Mouse (Mus musculus): ENCODE results near the gene Olfr815.
"Not testable (repeated sequence)": the region's sequence is repeated elsewhere in the genome, so short reads cannot be mapped to it uniquely, and the experiment has no call there.

Olfr815 gene

DNA sequence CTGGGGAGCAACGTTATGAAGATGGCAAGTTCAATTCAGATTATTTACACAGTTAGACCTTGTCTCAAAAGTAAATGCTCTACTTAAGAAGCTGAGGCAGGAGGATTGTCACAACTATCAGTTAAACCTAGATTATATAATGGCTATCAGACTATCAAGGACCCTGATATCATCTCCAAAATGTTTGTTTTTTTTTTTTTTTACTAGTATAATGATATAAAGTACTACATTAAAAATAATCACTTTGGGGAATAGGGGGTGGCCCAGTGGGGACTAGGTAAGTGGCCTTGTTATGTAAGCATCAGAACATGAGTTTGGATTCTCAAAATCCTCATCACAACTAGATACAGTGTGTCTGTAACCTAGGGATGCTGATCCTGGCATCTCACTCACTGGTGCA lies at the start of gene Olfr815:
Olfr815 (minus strand) TSS at position 101 of the 400 bp plus-strand sequence.
- DNase-seq (ENCODE audit: low read depth), result not testable (repeated sequence)

DNA sequence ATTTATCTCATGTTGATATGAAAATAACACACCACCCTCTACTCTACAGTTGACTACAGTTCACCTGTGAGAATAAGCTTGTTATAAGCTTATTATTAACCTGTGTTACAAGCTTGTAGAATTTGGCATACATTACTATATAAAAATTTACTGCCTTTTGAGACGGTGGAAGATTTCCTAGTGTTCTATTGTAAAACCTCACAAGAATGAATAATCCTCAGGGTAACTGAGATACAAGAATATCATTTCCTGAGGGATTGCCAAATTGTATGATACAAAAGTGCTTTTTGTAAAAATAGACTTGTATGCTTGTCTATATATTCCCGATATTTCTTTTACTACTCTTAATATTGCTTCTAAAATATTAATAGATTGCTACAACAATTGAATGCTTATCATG lies 43.3 kb upstream of the Olfr815 start, which contains the start of gene Olfr818:
Olfr818 (minus strand) TSS at position 101 of the 400 bp plus-strand sequence.
- DNase-seq (ENCODE audit: low read depth), result no peak

DNA sequence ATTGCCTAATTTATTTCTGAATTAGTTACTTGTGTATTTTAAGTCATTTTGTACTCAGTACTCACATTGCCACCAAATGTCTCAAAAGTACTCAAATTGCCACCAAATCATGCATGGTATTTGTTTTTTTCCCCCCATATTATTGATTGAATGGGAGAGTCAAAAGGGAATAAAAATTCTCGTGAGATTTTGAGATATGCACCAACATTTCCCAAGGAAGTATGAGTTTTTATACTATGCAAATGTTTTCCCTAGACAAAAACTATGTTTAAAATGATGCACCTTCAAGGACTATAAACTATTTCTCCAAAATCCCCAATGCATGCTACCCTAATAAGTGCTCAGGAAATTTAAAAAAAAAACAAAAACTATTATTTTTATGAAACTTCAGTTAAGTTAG lies 9.8 kb upstream of the Olfr815 start, which contains the start of gene Olfr816:
Olfr816 (minus strand) TSS at position 101 of the 400 bp plus-strand sequence.
- DNase-seq (ENCODE audit: low read depth), result no peak

DNA sequence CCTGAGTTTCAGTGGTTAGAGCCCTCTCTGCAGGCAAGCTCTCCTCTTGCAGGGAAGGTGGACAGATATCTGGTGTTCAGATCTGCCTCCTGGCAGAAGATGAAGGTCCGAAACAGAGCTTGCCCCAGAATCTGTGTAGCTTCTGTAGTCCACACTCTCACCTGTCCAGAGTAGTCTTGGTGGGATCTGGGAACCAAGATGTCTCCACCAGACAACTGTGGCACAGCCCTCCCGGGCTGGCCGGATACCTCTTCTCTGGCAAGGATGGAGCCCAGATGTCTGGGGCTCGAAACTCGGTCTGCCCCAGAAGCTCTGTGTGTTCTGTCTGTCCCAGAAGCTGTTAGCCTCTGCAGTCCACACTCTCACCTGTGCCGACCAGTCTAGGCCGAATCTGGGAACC lies 19.7 kb downstream of the Olfr815 start:
- DNase-seq (ENCODE audit: low read depth), result no peak

DNA sequence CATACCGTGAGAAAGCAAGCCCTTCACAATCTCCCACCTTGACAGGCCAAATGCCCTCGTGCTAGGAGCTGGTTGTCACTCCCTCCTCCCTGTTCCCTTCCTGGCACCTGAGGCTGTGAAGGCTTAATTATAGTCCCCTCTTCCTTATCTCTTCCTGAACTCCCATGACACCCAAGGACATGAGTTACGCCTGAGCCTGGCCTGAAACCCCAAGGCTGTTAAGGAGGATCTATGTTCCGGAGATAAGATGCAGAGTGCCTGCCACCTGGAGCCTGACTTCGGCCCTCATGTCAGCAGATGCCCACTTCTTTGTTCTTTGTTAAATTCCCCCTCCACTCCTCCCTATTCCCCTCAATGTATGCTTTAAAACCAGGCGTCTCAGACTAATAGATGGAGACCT lies 20.2 kb downstream of the Olfr815 start:
- DNase-seq (ENCODE audit: low read depth), result not testable (repeated sequence)

DNA sequence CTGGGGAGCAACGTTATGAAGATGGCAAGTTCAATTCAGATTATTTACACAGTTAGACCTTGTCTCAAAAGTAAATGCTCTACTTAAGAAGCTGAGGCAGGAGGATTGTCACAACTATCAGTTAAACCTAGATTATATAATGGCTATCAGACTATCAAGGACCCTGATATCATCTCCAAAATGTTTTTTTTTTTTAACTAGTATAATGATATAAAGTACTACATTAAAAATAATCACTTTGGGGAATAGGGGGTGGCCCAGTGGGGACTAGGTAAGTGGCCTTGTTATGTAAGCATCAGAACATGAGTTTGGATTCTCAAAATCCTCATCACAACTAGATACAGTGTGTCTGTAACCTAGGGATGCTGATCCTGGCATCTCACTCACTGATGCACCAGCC lies 25.9 kb downstream of the Olfr815 start, which contains the start of gene Olfr814:
Olfr814 (minus strand) TSS at position 101 of the 400 bp plus-strand sequence.
- DNase-seq (ENCODE audit: low read depth), result not testable (repeated sequence)

DNA sequence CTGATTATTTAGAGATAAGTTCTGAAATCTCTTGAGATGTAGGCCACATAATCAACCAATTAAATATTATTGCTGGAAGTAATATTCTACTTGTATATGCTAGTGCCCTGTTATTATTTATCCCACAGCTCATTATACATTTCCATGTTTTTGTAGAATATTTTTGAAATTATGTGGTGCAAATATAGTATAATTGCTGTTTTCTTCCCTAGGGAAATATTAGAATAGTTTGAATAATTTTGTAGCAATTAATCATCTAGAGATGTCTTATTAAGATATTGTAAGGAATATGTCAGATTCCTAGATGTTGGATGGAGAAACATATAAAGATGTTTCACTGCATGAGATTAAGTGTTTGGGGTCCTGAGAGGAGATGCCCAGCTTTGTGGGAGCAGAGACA lies 50.6 kb downstream of the Olfr815 start, which contains the start of gene Olfr813:
Olfr813 (plus strand) TSS at position 301 of the 400 bp plus-strand sequence.
- no peak for DNase-seq (ENCODE audit: low read depth)

Data from naive thymus-derived CD4-positive, alpha-beta T cell, adult 2 months (primary cell).